Mouse (Mus musculus): ENCODE data around the gene Gtpbp1.

Gtpbp1 gene

GRCm38 (mm10) chr15:79686046-79686869 is 4.4 kb upstream of the Gtpbp1 start:
- DNase-seq = peak; percentile 18

- DNase-seq = peak; percentile 80
Observed at GRCm38 (mm10) chr15:79687175-79687574, 3.5 kb upstream of the Gtpbp1 start.

- peak; percentile 97 for DNase-seq
Observed at GRCm38 (mm10) chr15:79687646-79688267, 2.9 kb upstream of the Gtpbp1 start, which contains the start of gene Josd1. TSS of gene Josd1 (minus strand) at chr15:79687919.

- DNase-seq = no peak
Observed at GRCm38 (mm10) chr15:79688268-79688956, 2.2 kb upstream of the Gtpbp1 start.

GRCm38 (mm10) chr15:79689662-79690425 is 801 bp upstream of the Gtpbp1 start:
- no peak for DNase-seq

- peak; percentile 79 for DNase-seq
Observed at GRCm38 (mm10) chr15:79691023-79691508, 421 bp downstream of the Gtpbp1 start.

- peak; percentile 18 for DNase-seq
Observed at GRCm38 (mm10) chr15:79692334-79692733, 1.7 kb downstream of the Gtpbp1 start.

- peak; percentile 33 for DNase-seq
Observed at GRCm38 (mm10) chr15:79693740-79694139, 3.1 kb downstream of the Gtpbp1 start.

- DNase-seq = peak; percentile 10
Observed at GRCm38 (mm10) chr15:79694512-79694911, 3.9 kb downstream of the Gtpbp1 start.

- no peak for DNase-seq
Observed at GRCm38 (mm10) chr15:79695516-79695915, 4.9 kb downstream of the Gtpbp1 start.

- DNase-seq = no peak
Observed at GRCm38 (mm10) chr15:79696508-79696907, 5.9 kb downstream of the Gtpbp1 start.

- peak; percentile 68 for DNase-seq
Observed at GRCm38 (mm10) chr15:79697011-79697410, 6.4 kb downstream of the Gtpbp1 start.

- no peak for DNase-seq
Observed at GRCm38 (mm10) chr15:79697558-79698187, 7.0 kb downstream of the Gtpbp1 start.

GRCm38 (mm10) chr15:79706603-79707214 is 16.1 kb downstream of the Gtpbp1 start:
- no peak for DNase-seq

- DNase-seq = no peak
Observed at GRCm38 (mm10) chr15:79708229-79708822, 17.7 kb downstream of the Gtpbp1 start.

GRCm38 (mm10) chr15:79715646-79716045 is 25.0 kb downstream of the Gtpbp1 start:
- peak; percentile 78 for DNase-seq

GRCm38 (mm10) chr15:79716710-79717109 is 26.1 kb downstream of the Gtpbp1 start:
- DNase-seq = peak; percentile 77

- DNase-seq = no peak
Observed at GRCm38 (mm10) chr15:79720267-79720666, 29.6 kb downstream of the Gtpbp1 start.

- DNase-seq = no peak
Observed at GRCm38 (mm10) chr15:79720796-79721195, 30.2 kb downstream of the Gtpbp1 start.

- no peak for DNase-seq
Observed at GRCm38 (mm10) chr15:79723439-79723838, 32.8 kb downstream of the Gtpbp1 start.

GRCm38 (mm10) chr15:79725190-79725789 is 34.6 kb downstream of the Gtpbp1 start:
- DNase-seq = no peak

Measured in cerebellum, adult 11-12 months (tissue).